Mouse (Mus musculus): ENCODE results near the gene Ap3b1. TPM values are rescaled to one million over a fixed set of nuclear protein-coding genes. Genes with fewer than 3 reads are reported as not detected.

Gene Ap3b1
- polyA plus RNA-seq, 1 experiment from 2014 or later, result 34.7 TPM

- Histone ChIP-seq H3K27ac (no peak overlapping the region), H3K4me3 (no peak overlapping the region), H3K36me3 (peaks cover 18% of the 10 kb centered on the region), H3K9me3 (replicated peaks) (no peaks in the 10 kb centered on the region), H3K4me1 (no peaks in the 10 kb centered on the region), H3K27me3 (ENCODE audit: low read depth, poor library complexity, severe bottlenecking) (no peaks in the 10 kb centered on the region)
- no peak for DNase-seq (ENCODE audit: low spot score)
- 84% methylated on average over 7 of the region's 7 CpGs for WGBS
Observed at GRCm38 (mm10) chr13:94524669-94525238, 166.0 kb downstream of the Ap3b1 start.

GRCm38 (mm10) chr13:94529138-94529537, 170.4 kb downstream of the Ap3b1 start:
- no peaks in the 10 kb centered on the region for H3K9me3 ChIP-seq (replicated peaks)
- no peak for DNase-seq (ENCODE audit: low spot score)
- no peaks in the 10 kb centered on the region for H3K4me1 ChIP-seq
- H3K4me3 ChIP-seq, result no peak overlapping the region
- 95% methylated on average over 5 of the region's 5 CpGs for WGBS
- no peaks in the 10 kb centered on the region for H3K27me3 ChIP-seq (ENCODE audit: low read depth, poor library complexity, severe bottlenecking)
- H3K36me3 ChIP-seq, result peaks cover 16% of the 10 kb centered on the region
- H3K27ac ChIP-seq, result no peak overlapping the region

DNA sequence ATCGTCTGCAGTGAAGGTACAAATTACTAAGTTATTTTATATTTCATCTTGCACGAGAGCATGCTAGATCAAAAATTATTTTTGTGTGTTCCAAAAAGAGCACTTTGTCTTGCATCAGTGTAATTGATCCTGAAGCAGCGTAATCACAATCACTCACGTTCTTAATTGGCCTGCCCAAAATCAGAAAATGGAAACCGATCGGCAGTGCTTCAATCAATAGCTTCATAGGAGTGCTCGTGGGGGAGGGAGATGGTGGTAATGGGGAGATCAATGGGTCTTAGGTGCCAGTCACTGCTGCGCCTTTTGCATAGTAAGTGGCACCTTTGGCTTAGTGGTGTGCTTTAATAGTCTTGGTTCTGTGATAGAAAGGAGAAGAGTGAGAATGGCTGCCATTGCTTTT, 174.8 kb downstream of the Ap3b1 start:
- Histone ChIP-seq H3K27me3 (ENCODE audit: low read depth, poor library complexity, severe bottlenecking) (no peaks in the 10 kb centered on the region), H3K27ac (no peak overlapping the region), H3K4me1 (peaks cover 3% of the 10 kb centered on the region; the same call in 1 of the 2 replicates), H3K36me3 (peaks cover 14% of the 10 kb centered on the region), H3K9me3 (replicated peaks) (no peaks in the 10 kb centered on the region), H3K4me3 (no peak overlapping the region)
- 95% methylated on average over 8 of the region's 8 CpGs for WGBS
- no peak for DNase-seq (ENCODE audit: low spot score)

GRCm38 (mm10) chr13:94537336-94537735, 178.6 kb downstream of the Ap3b1 start:
- Histone ChIP-seq H3K27ac (no peak overlapping the region), H3K4me3 (no peak overlapping the region), H3K27me3 (ENCODE audit: low read depth, poor library complexity, severe bottlenecking) (no peaks in the 10 kb centered on the region), H3K4me1 (peaks cover 3% of the 10 kb centered on the region; the same call in 1 of the 2 replicates), H3K36me3 (peaks cover 4% of the 10 kb centered on the region; the same call in 1 of the 2 replicates), H3K9me3 (replicated peaks) (no peaks in the 10 kb centered on the region)
- DNase-seq (ENCODE audit: low spot score), result no peak
- 92% methylated on average over 4 of the region's 4 CpGs for WGBS

- H3K27ac ChIP-seq, result no peak overlapping the region
- H3K9me3 ChIP-seq (replicated peaks), result no peaks in the 10 kb centered on the region
- WGBS, result 83% methylated on average over 10 of the region's 10 CpGs
- no peaks in the 10 kb centered on the region for H3K4me1 ChIP-seq
- no peak for DNase-seq (ENCODE audit: low spot score)
- H3K27me3 ChIP-seq (ENCODE audit: low read depth, poor library complexity, severe bottlenecking), result no peaks in the 10 kb centered on the region
- H3K36me3 ChIP-seq, result peaks cover 6% of the 10 kb centered on the region
- no peak overlapping the region for H3K4me3 ChIP-seq
Observed at GRCm38 (mm10) chr13:94539851-94540646, 181.3 kb downstream of the Ap3b1 start.

GRCm38 (mm10) chr13:94542061-94542460, 183.3 kb downstream of the Ap3b1 start:
- no peaks in the 10 kb centered on the region for H3K27me3 ChIP-seq (ENCODE audit: low read depth, poor library complexity, severe bottlenecking)
- WGBS, result 95% methylated on average over 7 of the region's 7 CpGs

DNA sequence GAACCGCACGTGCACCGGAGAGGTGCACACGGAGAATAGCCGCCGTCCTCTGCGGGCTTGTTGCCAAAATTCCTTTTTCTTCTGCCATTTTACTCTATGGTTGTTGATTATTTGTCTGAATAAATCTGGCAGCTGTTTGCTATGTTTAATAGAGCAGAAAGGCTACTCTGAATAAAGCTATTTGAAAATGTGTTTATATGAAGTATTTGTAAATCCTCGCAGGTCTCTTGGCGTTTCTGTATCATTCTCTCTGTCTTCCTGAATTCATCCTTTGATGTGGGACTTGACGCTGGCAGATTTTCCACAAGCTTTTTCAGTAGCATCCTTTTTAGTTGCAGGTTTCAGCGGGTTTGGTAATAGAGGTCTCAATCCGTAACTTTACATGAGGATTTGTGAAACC, 185.5 kb downstream of the Ap3b1 start:
- WGBS, result 93% methylated on average over 12 of the region's 12 CpGs
- H3K4me1 ChIP-seq, result peaks cover 8% of the 10 kb centered on the region; the same call in 1 of the 2 replicates

More at GRCm38 (mm10) chr13:94542061-94542460, 183.3 kb downstream of the Ap3b1 start:
- peaks cover 6% of the 10 kb centered on the region for H3K36me3 ChIP-seq
- no peaks in the 10 kb centered on the region for H3K9me3 ChIP-seq (replicated peaks)
- DNase-seq (ENCODE audit: low spot score), result no peak
- H3K27ac ChIP-seq, result no peak overlapping the region
- 0 out of 2 replicates have a peak, but pooled peaks cover 3% of the 10 kb centered on the region for H3K4me1 ChIP-seq
- H3K4me3 ChIP-seq, result no peak overlapping the region

DNA sequence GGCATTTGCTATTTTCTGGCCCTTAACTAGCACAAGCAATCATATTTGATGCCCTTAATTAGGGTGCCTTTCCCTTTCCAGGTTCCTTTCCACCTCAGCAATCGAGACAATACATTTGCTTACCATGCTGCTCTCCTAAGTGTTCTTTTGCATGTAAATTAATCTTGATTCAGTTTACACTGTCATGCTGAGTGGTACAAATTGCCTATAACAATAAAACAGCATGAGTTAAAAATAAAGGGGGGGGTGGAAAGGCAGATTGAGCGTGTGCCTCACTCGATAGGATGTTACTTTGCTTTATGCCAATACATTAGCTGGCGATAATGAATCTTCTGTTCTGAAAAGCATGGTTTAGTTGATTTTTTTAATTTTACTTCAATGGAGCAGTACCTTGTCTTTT, 187.0 kb downstream of the Ap3b1 start:
- Histone ChIP-seq H3K27me3 (ENCODE audit: low read depth, poor library complexity, severe bottlenecking) (no peaks in the 10 kb centered on the region), H3K4me1 (peaks cover 8% of the 10 kb centered on the region; the same call in 1 of the 2 replicates), H3K36me3 (peaks cover 11% of the 10 kb centered on the region), H3K9me3 (replicated peaks) (no peaks in the 10 kb centered on the region), H3K27ac (no peak overlapping the region), H3K4me3 (no peak overlapping the region)
- no peak for DNase-seq (ENCODE audit: low spot score)
- 71% methylated on average over 4 of the region's 4 CpGs for WGBS

More for the DNA sequence above, 185.5 kb downstream of the Ap3b1 start:
- peaks cover 11% of the 10 kb centered on the region for H3K36me3 ChIP-seq
- H3K27ac ChIP-seq, result no peak overlapping the region
- no peak overlapping the region for H3K4me3 ChIP-seq
- DNase-seq (ENCODE audit: low spot score), result no peak
- no peaks in the 10 kb centered on the region for H3K9me3 ChIP-seq (replicated peaks)
- H3K27me3 ChIP-seq (ENCODE audit: low read depth, poor library complexity, severe bottlenecking), result no peaks in the 10 kb centered on the region

- no peak for DNase-seq (ENCODE audit: low spot score)
- no peak overlapping the region for H3K4me3 ChIP-seq
- H3K4me1 ChIP-seq, result peaks cover 8% of the 10 kb centered on the region; the same call in 1 of the 2 replicates
- H3K36me3 ChIP-seq, result peaks cover 11% of the 10 kb centered on the region
- 80% methylated on average over 11 of the region's 11 CpGs for WGBS
- H3K27ac ChIP-seq, result no peak overlapping the region
- no peaks in the 10 kb centered on the region for H3K9me3 ChIP-seq (replicated peaks)
- H3K27me3 ChIP-seq (ENCODE audit: low read depth, poor library complexity, severe bottlenecking), result no peaks in the 10 kb centered on the region
Observed at GRCm38 (mm10) chr13:94546246-94546645, 187.5 kb downstream of the Ap3b1 start.

GRCm38 (mm10) chr13:94549580-94549979, 190.8 kb downstream of the Ap3b1 start:
- no peak for DNase-seq (ENCODE audit: low spot score)
- 72% methylated on average over 3 of the region's 3 CpGs for WGBS
- H3K4me3 ChIP-seq, result no peak overlapping the region
- peaks cover 8% of the 10 kb centered on the region; the same call in 1 of the 2 replicates for H3K4me1 ChIP-seq
- no peaks in the 10 kb centered on the region for H3K9me3 ChIP-seq (replicated peaks)
- H3K36me3 ChIP-seq, result peaks cover 9% of the 10 kb centered on the region
- H3K27ac ChIP-seq, result no peak overlapping the region
- H3K27me3 ChIP-seq (ENCODE audit: low read depth, poor library complexity, severe bottlenecking), result no peaks in the 10 kb centered on the region

DNA sequence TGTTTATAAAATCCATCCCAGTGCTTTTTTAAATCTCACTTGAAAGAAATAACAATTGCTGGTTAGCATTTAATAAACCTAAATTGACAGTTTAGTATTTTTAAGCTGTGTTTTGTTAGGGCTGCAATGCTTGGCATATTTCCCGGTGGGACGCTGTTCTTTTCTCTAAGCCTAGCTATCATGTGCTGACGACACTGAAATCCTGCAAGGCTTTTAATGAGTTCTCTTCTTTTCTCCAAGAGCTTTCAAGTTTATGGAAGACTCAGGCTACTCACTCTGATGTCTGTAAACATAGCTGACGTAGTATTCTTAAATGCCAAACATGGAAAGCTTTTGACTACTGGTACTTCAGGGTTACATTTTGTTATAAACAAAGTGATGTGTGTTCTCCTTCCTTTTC, 191.3 kb downstream of the Ap3b1 start:
- Histone ChIP-seq H3K27ac (no peak overlapping the region), H3K36me3 (peaks cover 9% of the 10 kb centered on the region), H3K4me3 (no peak overlapping the region), H3K27me3 (ENCODE audit: low read depth, poor library complexity, severe bottlenecking) (no peaks in the 10 kb centered on the region), H3K9me3 (replicated peaks) (no peaks in the 10 kb centered on the region), H3K4me1 (peaks cover 8% of the 10 kb centered on the region; the same call in 1 of the 2 replicates)
- no peak for DNase-seq (ENCODE audit: low spot score)
- 81% methylated on average over 4 of the region's 4 CpGs for WGBS

DNA sequence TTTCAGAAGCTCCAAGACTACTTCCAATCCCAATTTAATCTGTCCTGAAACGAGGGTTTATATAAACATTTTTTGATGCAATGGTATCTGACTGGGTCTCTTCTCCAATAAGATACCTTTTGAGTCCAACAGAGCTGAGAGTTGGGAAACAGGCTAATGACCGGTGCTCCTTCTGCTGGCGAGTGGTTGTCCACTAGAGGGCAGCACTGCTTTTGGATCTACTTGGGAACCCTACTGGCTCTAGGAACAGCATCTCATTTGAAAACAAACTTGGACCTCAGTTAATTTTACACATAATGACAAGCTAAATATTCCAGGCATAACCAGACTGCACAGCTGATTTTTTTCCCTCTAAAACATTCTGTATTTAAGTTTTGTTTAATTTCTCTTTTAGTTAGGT, 201.3 kb downstream of the Ap3b1 start:
- peaks cover 6% of the 10 kb centered on the region; the same call in 1 of the 2 replicates for H3K27me3 ChIP-seq (ENCODE audit: low read depth, poor library complexity, severe bottlenecking)
- no peak overlapping the region for H3K4me3 ChIP-seq
- DNase-seq (ENCODE audit: low spot score), result peak; percentile 88
- H3K4me1 ChIP-seq, result peaks cover 24% of the 10 kb centered on the region
- H3K36me3 ChIP-seq, result no peaks in the 10 kb centered on the region; the same call in 1 of the 2 replicates
- H3K9me3 ChIP-seq (replicated peaks), result no peaks in the 10 kb centered on the region
- H3K27ac ChIP-seq, result no peak overlapping the region
- 2% methylated on average over 3 of the region's 3 CpGs for WGBS

GRCm38 (mm10) chr13:94560878-94561277, 202.1 kb downstream of the Ap3b1 start:
- no peak overlapping the region for H3K4me3 ChIP-seq
- peaks cover 4% of the 10 kb centered on the region for H3K36me3 ChIP-seq
- peaks cover 27% of the 10 kb centered on the region for H3K4me1 ChIP-seq
- no peaks in the 10 kb centered on the region for H3K9me3 ChIP-seq (replicated peaks)
- 62% methylated on average over 11 of the region's 11 CpGs for WGBS
- no peak overlapping the region for H3K27ac ChIP-seq
- H3K27me3 ChIP-seq (ENCODE audit: low read depth, poor library complexity, severe bottlenecking), result peaks cover 6% of the 10 kb centered on the region; the same call in 1 of the 2 replicates
- no peak for DNase-seq (ENCODE audit: low spot score)

Measured in limb, embryonic 10.5 days (tissue).